ENCODE assay signal across 8 mouse cellular contexts in the genomic region with DNA sequence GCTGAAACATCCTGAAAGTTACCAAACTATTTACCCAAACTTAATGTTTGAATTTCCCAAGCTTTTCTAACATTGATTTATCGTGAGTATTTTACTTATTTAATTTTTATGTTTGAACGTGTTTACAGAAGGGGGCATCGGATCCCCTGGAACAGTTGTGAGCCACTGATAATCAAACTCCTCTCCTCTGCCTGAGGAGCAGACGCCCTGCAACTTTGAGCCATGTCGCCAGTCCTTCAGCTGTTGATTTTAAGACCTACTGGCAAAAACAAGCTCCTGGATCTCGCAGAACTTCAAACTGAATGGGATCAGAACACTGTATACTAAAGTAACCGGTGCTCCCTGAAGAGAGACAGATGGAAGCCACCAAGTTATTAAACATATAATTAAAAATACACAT. TPM values are rescaled to one million over a fixed set of nuclear protein-coding genes. Genes with fewer than 3 reads are reported as not detected.
DNase-seq lines count a peak whose midpoint lies in the region; ATAC-seq and TF ChIP-seq lines count a peak whose summit lies in the region.

No protein-coding gene starts in this region.

- peak overlapping the region; percentile 76; the same call in 1 of the 2 replicates for H3K4me3 ChIP-seq in kidney, postnatal 0 days (replicated peaks; ENCODE audit: low read depth, low read length)
- no peak overlapping the region for H3K4me3 ChIP-seq in hindbrain, embryonic 12.5 days
- H3K4me3 ChIP-seq in midbrain, embryonic 11.5 days (ENCODE audit: low read depth, low read length): no peak overlapping the region

- H3K4me2 ChIP-seq in kidney, postnatal 0 days (ENCODE audit: low read length): peak overlapping the region; percentile 36; the same call in 1 of the 2 replicates
- H3K4me2 ChIP-seq in hindbrain, embryonic 12.5 days (replicated peaks): peak overlapping the region; percentile 86; the same call in 1 of the 2 replicates
- peak overlapping the region; percentile 28; the same call in 1 of the 2 replicates for H3K4me2 ChIP-seq in midbrain, embryonic 11.5 days

- no peaks in the 10 kb centered on the region for H3K27me3 ChIP-seq in kidney, postnatal 0 days (ENCODE audit: insufficient read depth, low read length)
- H3K27me3 ChIP-seq in hindbrain, embryonic 12.5 days: no peaks in the 10 kb centered on the region
- H3K27me3 ChIP-seq in midbrain, embryonic 11.5 days (ENCODE audit: control insufficient read depth, insufficient read depth, low read length): no peaks in the 10 kb centered on the region

- no peak for ATAC-seq in kidney, postnatal 0 days (replicated peaks; ENCODE audit: low FRiP score, low read depth)
- ATAC-seq in hindbrain, embryonic 12.5 days (ENCODE audit: low FRiP score): peak; percentile 17; the same call in 1 of the 2 replicates
- ATAC-seq in midbrain, embryonic 11.5 days (ENCODE audit: low FRiP score): peak; percentile 33; the same call in 1 of the 2 replicates

- no peak overlapping the region for H3K9ac ChIP-seq in kidney, postnatal 0 days (ENCODE audit: low read depth, low read length)
- no peak overlapping the region for H3K9ac ChIP-seq in hindbrain, embryonic 12.5 days
- H3K9ac ChIP-seq in midbrain, embryonic 11.5 days (ENCODE audit: low read length): no peak overlapping the region

- no peak for TF ChIP-seq CTCF in kidney, postnatal 0 days (IDR thresholded peaks at IDR 0.05; ENCODE audit: low read depth)

- peaks cover 9% of the 10 kb centered on the region; the same call in 1 of the 2 replicates for H3K36me3 ChIP-seq in kidney, postnatal 0 days (ENCODE audit: insufficient read depth, low read length)
- peaks cover 8% of the 10 kb centered on the region for H3K36me3 ChIP-seq in hindbrain, embryonic 12.5 days
- peaks cover 6% of the 10 kb centered on the region; the same call in 1 of the 2 replicates for H3K36me3 ChIP-seq in midbrain, embryonic 11.5 days (ENCODE audit: control insufficient read depth, insufficient read depth, low read length)

- 18% methylated on average over 7 of the region's 7 CpGs for WGBS in kidney, postnatal 0 days
- WGBS in hindbrain, embryonic 12.5 days: 29% methylated on average over 7 of the region's 7 CpGs
- WGBS in midbrain, embryonic 11.5 days: 25% methylated on average over 7 of the region's 7 CpGs

- DNase-seq in kidney, postnatal 0 days (ENCODE audit: low spot score): peak; percentile 25
- no peak for DNase-seq in kidney, postnatal 10 days
- peak; percentile 40 for DNase-seq in c-Kit-positive CD71-positive TER-119-positive erythroid progenitor cells, embryonic 14.5 days (ENCODE audit: low spot score)
- DNase-seq in midbrain, embryonic 11.5 days (ENCODE audit: low spot score, missing footprints): no peak
- no peak for DNase-seq in cerebellum, adult 9-10 months
- no peak for DNase-seq in ovary, adult 18-20 months (ENCODE audit: low spot score)
- no peak for DNase-seq in layer of hippocampus, adult 8-10 months (ENCODE audit: low spot score in 2 of 2)

- H3K9me3 ChIP-seq in kidney, postnatal 0 days (replicated peaks; ENCODE audit: low read length): no peaks in the 10 kb centered on the region
- no peaks in the 10 kb centered on the region for H3K9me3 ChIP-seq in hindbrain, embryonic 12.5 days (replicated peaks)
- H3K9me3 ChIP-seq in midbrain, embryonic 11.5 days (ENCODE audit: control insufficient read depth, low read length): no peaks in the 10 kb centered on the region

- no peaks in the 10 kb centered on the region for H3K4me1 ChIP-seq in kidney, postnatal 0 days (replicated peaks; ENCODE audit: insufficient read depth, low read length)
- peaks cover 10% of the 10 kb centered on the region for H3K4me1 ChIP-seq in hindbrain, embryonic 12.5 days
- H3K4me1 ChIP-seq in midbrain, embryonic 11.5 days (ENCODE audit: control insufficient read depth, insufficient read depth, low read length): peaks cover 3% of the 10 kb centered on the region; the same call in 1 of the 2 replicates

- H3K27ac ChIP-seq in kidney, postnatal 0 days: no peak overlapping the region
- H3K27ac ChIP-seq in hindbrain, embryonic 12.5 days: no peak overlapping the region
- no peak overlapping the region for H3K27ac ChIP-seq in midbrain, embryonic 11.5 days (ENCODE audit: low read depth, low read length)

RNA-seq across cellular contexts. Expression of gene Spc25, which starts 0.5 kb away (rescaled TPM):
- 165 and 184 TPM in 2 replicates for polyA plus RNA-seq in kidney, postnatal 0 days (2015; fragmentation: Nextera tagmentation; extraction: Ambion mirVana)
- polyA plus RNA-seq in hindbrain, embryonic 12.5 days (2016; fragmentation: Nextera tagmentation; extraction: Ambion mirVana): 127 and 128 TPM in 2 replicates
- polyA plus RNA-seq in midbrain, embryonic 11.5 days (2014; fragmentation: Nextera tagmentation; extraction: Ambion mirVana): 276 and 289 TPM in 2 replicates
- under 1 TPM; 0.41 to 0.89 (median 0.51) TPM for total RNA-seq in layer of hippocampus, adult 8-10 months (2022)

RNA-seq across cellular contexts. Expression of gene G6pc2, which starts 4.3 kb away (rescaled TPM):
- polyA plus RNA-seq in kidney, postnatal 0 days (2015; fragmentation: Nextera tagmentation; extraction: Ambion mirVana): 4.4 and 4.8 TPM in 2 replicates
- 0.19 TPM in 1 of 2 replicates, not detected in the other for polyA plus RNA-seq in hindbrain, embryonic 12.5 days (2016; fragmentation: Nextera tagmentation; extraction: Ambion mirVana)
- polyA plus RNA-seq in midbrain, embryonic 11.5 days (2014; fragmentation: Nextera tagmentation; extraction: Ambion mirVana): not detected in 2 replicates
- total RNA-seq in layer of hippocampus, adult 8-10 months (2022): not detected

Comparison
In these comparisons a context has a peak if more than half of its experiments do, and no peak if none do; other contexts are left out.
1. DNase-seq: peak in kidney, postnatal 0 days (single experiment) and c-Kit-positive CD71-positive TER-119-positive erythroid progenitor cells, embryonic 14.5 days (single experiment); none in kidney, postnatal 10 days (single experiment), midbrain, embryonic 11.5 days (single experiment), cerebellum, adult 9-10 months (single experiment), ovary, adult 18-20 months (single experiment) and layer of hippocampus, adult 8-10 months (0 of 2).
2. H3K4me2 ChIP-seq: peak in every context shown above with its lines; median percentile 86 in hindbrain, embryonic 12.5 days; 36 in kidney, postnatal 0 days; 28 in midbrain, embryonic 11.5 days.